Mouse (Mus musculus) kidney, adult 11 months (tissue): ENCODE results near the gene Mllt1.
"Not testable (repeated sequence)": the region's sequence is repeated elsewhere in the genome, so short reads cannot be mapped to it uniquely, and the experiment has no call there.

Experiments used
- DNase-seq: peaks from one replicate; pipeline ENCODE4 v3.0.0; 2022

Gene Mllt1

DNA sequence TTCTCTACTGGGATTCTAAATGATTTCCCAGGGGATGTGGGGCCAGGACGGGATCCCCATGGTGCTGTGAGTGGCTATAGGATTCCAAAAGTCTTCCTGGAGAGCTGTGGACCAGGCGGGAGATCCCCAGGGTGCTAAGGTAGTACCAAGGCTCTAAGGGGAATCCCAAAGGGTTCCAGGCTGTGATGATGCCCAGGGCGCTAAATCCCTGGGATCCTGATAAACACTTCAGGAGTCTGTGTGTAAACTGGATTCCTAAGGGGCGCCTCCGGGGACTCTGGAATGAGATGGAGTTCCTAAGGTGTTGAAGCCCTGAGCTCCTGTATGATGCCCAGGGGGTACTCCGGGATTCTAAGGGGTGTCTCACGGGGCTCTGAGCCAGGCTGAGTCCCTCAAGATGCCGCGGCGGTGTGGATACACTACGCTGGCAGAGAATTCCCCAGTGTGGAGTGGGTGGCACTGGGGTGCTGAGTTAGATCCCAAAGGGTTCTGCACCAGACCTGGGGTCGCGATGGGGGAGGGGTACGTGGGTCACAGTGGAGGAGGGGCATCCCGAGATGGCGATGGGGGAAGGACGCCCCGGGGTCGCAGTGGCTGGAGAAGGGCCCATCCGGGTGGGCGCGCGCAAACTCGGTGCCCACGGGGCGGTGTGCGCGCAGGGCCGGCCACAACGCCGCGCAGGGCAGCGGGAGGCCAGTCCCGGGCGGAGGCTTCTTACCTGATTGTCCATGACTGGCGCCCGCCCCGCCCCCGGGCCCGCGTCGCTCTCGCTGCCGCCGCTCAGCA, 477 bp downstream of the Mllt1 start:
- DNase-seq, result no peak

DNA sequence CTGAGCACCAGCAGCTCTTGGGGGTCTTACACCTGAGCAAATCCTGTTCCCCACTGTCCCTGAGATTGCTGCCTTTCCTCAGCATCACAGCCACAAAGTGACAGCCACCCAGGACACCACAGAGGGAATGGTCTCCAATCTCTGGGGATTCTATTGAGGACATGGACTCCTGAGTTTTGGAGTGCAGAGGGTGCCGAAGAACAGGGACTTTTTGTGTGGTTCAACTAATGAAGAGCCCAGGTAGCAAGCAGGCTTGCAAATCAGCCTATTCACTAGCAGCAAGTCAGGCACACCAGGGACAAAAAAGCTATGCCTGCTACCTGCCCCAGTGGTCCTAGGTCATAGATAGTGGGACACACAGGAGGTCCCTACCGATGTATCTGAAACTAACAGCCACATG, 1.8 kb downstream of the Mllt1 start:
- DNase-seq, result no peak

- DNase-seq, result no peak
These were observed 5.2 kb downstream of the Mllt1 start for GRCm38 (mm10) chr17:56930026-56930425.

DNA sequence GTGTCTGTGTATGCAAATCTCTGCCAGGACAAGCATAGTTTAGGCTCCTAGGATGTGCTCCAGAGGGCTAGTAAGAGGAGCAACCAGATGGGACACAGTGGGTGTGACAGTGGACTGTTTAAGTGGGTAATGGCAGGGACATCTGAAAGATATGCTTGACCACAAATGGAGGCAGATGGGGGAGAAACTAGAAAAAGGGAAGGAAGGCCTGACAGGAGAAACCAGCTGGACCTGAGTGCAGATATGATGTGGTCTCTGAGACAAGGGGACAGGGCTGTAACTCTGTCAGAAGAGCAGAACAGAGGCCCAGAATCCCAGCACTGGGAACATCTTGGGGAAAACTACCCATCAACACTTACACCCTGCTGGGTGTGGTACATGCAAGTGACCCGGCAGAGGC, 5.7 kb downstream of the Mllt1 start:
- DNase-seq, result no peak

GRCm38 (mm10) chr17:56929101-56929500, 6.1 kb downstream of the Mllt1 start:
- DNase-seq, result no peak

GRCm38 (mm10) chr17:56925998-56926397, 9.2 kb downstream of the Mllt1 start:
- no peak for DNase-seq

DNA sequence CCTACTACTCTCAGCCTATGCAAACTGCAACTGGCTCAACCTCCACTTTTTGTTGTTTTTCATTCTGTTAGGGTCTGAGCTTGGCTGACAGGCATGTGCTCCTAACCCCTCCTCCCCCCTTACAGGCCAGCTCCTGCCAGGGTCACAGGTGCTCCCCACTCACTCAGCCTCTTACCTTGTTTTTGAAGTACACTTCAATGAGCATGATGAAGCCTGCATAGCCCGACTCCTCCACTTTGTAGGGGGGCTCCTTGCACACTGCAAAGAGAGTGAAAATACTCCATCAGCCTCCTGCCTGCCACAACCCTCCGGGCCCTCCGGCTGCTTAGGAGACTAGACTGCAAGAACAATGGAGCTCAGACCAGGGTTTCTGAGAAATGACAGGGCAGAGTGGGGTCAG, 15.5 kb downstream of the Mllt1 start:
- no peak for DNase-seq

DNA sequence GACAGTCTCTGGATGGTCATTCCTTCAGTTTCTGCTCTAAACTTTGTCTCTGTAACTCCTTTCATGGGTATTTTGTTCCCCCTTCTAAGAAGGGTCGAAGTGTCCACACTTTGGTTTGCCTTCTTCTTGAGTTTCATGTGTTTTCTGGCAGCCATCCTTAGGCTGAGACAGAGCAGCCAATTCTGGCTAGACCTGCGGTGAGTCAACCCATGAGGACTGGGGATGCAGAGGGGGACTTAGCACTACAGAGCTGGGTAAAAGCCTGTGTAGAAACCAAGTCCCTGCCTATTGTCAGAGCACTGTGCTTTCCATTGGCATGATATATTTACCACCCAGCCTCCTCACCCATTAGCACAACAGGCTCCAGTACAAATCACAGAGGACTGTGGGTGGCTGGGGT, 18.0 kb downstream of the Mllt1 start:
- no peak for DNase-seq

DNA sequence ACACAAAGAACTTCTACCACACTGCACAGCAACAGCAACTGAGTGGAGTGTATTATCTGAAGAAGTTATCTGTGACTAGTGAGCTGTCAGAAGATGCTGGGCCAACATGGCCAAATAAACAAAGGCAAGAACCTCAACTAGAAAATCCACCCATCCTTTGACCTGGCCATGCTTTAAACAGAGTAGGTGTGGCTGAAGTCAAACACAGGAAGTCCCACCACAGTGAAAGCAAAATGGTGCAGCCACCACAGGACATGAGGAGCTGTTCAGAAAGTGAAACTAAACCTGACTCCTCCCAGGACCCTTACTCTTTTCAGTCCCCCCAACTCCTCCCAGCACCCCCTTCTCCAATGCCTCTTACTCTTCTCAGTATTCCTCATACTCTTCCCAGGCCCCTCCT, 21.8 kb downstream of the Mllt1 start:
- no peak for DNase-seq

GRCm38 (mm10) chr17:56913023-56913422, 22.2 kb downstream of the Mllt1 start:
- no peak for DNase-seq

- DNase-seq, result not testable (repeated sequence)
These were observed 25.5 kb downstream of the Mllt1 start for GRCm38 (mm10) chr17:56909764-56910163.

DNA sequence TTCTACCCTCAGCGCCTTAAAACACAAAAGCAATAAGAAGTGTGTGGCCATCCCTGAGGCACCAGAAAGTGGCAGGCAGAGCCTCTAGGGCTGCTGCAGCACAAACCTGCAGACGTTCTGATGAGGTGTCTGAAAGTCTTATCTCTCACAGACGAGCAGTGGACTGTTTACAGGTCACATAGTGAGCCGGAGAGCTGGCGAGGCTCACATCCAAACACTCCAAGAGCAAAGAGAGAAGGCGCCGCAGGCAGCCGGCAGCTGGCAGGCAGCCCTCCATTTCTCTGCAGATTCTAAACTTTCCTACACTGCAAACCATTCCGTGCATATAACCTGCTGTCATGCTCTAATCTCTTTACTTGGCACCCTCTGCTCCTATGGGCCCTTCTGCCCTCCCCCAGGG, 27.3 kb downstream of the Mllt1 start:
- DNase-seq, result peak; percentile 11

DNA sequence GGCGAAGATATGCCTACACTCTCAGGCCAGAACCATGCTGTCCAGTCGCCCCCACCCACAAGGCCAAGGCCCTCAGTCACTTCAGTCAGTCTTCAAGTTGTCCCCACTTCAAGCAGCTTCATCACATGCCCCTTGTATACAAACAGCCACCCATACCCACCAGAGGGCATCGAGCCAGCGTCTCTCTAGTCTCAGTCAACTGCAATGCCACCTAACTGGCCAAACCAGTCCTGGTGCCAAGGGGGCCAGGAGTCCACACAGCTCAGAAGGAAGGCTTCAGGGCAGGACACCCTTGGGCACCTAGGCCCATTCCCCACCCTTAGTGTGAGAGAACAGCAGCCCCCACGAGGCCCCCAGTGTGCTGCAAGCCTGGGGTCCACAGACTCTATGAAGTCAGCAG, 28.1 kb downstream of the Mllt1 start:
- DNase-seq, result peak; percentile 79

DNA sequence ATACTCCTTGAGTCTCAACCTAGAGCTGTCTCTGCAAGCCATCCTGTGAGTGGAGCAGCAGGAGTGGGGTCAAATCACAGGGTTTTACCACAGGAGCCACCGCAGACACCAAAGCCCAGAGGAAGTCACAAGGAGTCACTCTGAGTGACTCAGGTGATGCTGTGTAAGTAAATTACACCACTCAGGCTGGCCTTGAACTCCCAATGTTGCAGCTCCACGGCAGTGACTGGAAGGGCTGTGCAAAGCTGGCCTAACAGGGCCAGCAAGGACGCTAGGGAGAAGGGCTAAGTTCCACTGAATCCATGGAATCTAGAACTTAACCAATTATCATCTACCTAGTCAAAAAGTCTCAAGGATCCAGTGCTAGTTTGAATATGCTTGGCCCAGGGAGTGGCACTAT, 29.0 kb downstream of the Mllt1 start:
- no peak for DNase-seq

DNA sequence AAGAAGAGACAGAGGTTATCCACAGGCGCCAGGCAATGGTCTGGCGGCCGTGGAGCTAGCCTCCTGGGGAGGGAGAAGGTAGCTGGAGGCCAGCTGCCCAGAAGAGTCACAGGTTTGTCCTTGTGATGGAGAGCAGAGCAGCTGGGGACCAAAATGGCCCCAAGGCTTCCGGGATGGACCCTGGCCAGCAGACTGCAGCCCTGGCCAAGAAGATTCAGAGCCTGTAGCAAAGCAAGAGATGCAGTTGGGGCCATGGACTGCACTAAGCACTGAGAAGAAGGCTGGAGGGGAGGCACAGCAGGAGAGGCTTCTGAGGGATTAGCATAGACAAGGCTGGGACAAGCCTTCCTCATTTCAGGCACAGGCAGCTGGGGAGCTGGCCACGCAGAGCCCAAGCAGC, 32.5 kb downstream of the Mllt1 start:
- peak; percentile 35 for DNase-seq

GRCm38 (mm10) chr17:56897630-56898195, 37.5 kb downstream of the Mllt1 start:
- DNase-seq, result peak; percentile 67

DNA sequence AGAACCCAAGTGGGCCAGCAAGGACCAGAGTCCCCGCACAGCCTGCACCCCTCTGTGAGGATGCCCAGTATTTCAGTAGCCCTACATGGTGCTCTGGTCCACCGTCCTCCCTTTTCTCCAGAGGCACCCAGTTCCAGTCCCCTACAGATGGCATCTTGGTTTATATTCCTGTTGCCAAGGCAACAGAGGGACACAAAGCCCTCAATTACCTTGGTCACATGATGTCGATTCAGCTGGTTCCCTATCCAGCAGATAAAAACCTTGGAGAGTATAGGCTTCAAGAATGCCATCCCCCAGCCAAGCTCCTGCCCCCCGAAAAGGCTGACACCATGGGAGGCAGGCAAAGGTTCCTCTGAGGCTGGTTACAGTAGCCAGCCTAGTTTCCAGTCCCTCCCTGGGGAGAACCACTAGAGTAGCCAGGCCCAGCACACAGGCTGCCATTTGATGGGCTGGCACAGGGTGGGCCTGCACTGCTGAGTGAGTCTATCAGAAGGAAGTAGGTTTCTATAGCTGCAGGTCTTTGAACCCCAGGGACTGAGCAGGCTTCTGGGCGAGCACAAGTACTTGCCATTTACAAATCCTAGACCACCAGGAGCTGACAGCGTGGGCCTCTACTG, 38.6 kb downstream of the Mllt1 start:
- DNase-seq, result no peak

- DNase-seq, result peak; percentile 26
These were observed 39.8 kb downstream of the Mllt1 start for GRCm38 (mm10) chr17:56895368-56895918.

GRCm38 (mm10) chr17:56890018-56890417, 45.2 kb downstream of the Mllt1 start:
- no peak for DNase-seq

GRCm38 (mm10) chr17:56888050-56888449, 47.2 kb downstream of the Mllt1 start:
- DNase-seq, result no peak

GRCm38 (mm10) chr17:56884809-56885208, 50.4 kb downstream of the Mllt1 start:
- no peak for DNase-seq

GRCm38 (mm10) chr17:56884331-56884730, 50.9 kb downstream of the Mllt1 start:
- DNase-seq, result no peak

DNA sequence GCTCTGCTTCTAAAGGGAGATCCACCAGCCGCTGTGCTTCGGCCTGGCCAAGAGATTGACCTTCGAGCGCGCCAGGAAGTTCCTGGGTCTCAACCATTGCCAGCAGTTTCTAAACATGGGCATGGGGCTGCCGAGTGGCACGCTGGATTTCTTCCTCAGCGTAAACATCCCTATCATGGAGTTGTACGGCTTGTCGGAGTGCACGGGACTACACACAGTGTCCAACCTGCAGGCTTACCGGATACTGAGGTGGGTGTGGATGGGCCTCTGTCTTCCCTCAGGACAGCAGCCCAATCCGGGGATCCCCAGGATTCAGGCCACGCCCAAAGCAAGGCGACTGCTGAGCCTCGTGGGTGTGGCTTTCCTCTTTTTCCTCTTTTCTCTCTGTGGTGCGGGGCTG, 51.6 kb downstream of the Mllt1 start:
- DNase-seq, result no peak

GRCm38 (mm10) chr17:56877426-56877825, 57.8 kb downstream of the Mllt1 start:
- no peak for DNase-seq
